Mouse (Mus musculus) cerebellum, postnatal 36 days (tissue): Measurements from ENCODE around the gene Dnajc17.
A peak's percentile ranks its signal among the peaks of the same experiment; 100 is the strongest.

Experiments used
- DNase-seq, 2 experiments: peaks; one replicate each; pipeline ENCODE4 v3.0.0; 2021 to 2022; ENCODE audit warnings: mixed read lengths in 2 of 2

Gene Dnajc17

DNA sequence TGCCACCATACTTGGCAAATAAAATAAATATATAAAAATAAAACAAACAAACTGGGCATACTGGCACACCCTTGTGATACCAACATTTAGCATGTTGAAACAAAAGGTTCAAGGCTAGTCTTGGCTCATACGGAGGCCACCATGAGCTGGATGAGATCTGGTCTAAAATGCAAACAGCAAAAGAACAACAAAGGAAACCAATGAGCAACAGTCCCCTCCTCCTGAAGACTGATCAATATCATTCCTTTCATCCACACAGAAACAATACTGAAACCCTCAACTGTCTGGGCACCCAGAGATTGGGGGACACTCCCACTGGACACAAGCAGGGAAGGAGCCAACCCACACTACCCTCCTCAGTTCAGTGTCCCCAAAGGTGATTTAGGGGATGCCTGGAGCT is 11.1 kb downstream of the Dnajc17 start:
- DNase-seq = no peak

DNA sequence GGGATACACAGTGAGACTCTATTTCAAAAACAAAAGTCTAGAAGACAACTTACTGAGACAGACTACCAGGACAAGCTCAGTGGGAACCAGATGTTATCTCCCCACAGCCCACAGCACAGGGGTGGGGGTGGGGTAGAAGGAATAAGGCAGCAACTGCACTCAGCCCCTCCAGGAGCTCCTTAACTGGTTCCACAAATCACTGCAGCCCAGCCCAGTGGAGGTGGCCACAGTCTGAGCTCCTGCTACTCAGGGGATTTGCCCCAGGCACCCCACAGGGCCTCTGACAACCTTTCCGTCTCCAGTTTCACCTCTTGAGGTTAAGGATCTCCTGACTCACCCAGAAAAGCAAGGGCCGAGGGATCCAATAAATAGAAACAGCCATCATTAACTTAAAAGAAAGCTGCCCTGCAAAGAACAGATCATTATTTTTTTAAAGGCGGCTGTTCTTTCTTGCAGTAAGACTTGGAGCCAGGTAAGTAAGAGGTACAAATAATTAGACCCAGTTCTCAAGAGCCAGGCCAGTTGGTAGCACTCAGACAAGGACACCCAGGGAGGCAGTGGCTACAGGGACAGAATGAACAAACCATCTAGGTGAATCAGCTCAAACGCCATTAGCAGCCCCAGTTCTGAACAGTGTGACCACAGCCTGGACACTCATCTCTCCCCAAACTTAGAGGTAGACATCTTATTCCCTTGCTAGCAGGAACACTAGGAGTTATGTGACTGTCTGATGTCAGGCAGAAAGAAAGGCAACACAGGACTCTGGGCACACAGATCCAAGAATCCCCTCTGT is 12.1 kb downstream of the Dnajc17 start:
- DNase-seq = no peak

DNA sequence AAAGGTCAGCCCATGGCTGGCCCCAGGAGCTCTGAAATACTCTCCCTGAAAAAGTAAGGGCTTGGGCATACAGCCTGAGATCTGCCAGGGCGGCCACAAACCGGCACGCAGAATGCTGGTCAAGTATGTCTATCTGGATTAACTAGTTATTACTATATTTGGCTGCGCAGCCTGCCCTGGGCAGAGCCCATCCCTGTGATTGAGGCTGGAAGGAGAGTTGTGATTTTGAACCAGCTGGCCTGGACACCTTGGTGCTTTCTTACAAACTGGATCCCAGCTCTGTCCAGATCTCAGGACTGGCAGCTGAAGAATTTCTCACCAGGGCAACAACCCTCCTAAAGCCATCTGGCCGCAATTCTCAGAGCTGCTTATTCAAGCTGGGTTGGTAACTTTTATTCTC is 14.5 kb downstream of the Dnajc17 start:
- no peak for DNase-seq

DNA sequence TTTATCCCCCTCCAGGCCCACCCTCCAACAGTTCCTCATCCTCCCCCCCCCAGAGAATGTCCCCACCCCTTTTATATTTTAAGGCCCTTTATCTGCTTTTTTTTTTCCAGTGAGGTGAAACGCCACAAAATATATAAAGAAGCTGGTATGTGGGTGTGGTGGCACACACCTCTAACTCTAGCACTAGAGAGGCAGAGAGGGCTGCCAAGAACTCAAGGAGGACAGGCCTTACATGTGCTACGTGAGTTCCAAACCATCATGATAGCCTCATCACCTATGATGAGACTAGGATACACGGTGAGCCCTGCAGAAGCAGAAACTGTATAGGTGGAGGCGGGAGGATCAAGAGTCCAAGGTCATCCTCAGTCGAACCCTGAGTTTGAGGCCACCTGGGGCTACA is 17.6 kb downstream of the Dnajc17 start:
- no peak for DNase-seq

DNA sequence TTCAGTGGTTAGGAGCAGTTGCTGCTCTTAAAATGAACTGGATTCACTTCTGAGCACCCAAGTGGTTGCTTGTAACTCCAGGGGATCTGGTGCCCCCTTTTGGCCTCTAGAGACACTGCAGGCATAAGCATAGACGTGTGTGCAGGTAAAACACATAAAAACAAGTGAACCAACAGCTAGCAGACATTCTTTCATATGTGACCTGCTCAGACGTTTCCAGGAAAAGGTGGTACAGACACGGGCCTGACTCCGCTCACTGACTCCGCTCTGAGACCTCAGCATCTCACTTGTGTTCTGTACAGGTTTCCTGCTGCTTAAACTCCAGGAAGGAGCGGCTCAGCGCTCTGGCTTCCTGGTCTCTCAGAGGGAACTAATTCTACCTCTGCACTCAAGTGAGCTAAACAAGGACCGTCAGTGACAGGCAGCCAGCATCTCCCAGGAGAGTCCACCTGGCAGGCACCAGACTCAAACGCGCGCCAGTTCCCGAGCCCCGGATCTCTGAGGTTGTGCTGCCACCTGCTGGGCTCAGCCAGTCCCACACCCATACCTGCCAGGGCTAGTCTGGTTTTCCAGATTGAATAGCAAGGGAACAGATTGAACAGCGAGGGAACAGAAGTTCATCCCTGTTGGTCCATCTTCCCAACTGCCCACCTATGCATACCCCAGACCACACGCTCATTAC is 19.4 kb downstream of the Dnajc17 start:
- peak; percentile 92 to 94 for DNase-seq

DNA sequence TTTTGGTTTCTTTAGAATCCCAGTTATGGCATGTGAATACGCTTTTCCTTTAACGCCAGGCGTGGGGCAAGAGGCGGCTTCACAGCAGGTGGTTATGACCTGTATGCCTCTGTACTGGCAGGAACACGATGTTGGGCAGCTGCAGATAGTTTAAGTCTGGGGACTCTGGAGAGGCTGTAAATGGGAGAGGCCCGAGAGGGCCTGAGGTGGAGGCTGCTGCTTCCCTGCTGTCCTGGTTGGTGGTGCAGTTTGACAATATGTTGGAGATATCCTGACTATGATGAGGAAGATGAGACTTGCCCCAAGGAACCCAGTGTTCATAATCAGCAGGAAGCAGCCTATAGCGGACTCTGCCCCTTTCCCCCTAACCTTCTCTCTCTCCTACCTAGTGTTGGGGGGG is 25.7 kb downstream of the Dnajc17 start:
- DNase-seq = no peak

DNA sequence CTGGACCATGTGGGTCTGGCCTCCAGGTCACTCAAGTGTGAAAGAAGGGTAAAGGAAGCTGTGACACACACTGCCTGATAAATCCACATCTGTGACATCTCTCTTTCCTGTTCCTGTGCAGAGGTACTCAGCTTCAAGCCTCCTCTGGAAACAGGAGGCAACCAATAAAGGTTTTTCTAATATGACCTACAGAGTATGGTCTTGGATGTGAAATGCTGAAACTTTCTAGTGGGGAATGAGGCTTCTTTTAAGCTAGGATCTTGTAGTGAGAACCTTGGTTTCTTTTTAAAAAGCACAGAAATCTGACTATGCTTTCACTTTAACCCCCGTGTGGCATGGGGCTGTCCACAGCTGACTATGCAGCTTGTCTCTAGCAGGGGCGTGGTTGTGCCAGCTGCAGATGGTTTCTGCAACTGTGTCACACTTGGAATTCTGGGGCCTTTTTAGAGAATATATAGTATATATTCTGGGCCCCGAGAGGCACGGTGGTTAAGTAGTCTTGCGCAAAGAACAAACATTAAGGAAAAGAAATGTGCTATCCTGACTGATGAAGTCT is 31.1 kb downstream of the Dnajc17 start:
- no peak for DNase-seq

DNA sequence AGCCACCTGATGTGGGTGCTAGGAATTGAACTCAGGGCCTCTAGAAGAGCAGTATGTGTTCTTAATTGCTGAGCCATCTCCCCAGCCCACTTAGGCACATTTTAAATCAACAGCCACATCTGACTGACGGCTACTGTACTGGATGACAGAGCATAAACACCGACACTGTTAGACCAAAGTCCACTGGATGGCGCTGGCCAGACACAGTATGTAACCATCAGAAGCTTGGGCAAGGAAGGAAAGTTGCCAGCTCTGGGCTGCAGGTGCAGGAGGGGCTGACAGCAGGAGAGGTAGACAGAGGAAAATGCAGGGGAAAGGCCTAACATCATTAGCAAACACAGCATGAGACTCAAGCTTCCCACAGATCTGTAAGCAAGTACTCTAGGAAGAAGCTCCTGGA is 31.8 kb downstream of the Dnajc17 start:
- DNase-seq = no peak

DNA sequence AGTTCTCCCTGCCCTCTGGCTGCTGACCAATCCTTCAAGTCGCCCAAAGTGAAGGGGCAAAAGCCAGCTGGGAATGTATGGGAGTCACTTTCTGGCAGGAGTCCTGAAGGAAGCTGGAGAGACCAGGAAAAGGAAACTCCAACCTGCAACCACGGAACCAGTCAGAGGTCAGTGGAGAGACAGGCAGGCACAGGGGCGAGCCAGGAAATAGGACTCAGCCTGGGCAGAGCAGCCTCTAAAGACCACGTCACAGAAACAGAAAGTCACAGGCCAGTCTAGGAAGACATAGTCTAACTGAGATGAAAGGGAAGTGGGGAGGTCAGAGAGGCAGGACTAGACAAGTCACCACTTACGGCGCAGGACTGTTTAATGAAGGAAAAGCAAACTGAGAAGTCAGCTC is 33.0 kb downstream of the Dnajc17 start:
- DNase-seq = no peak

DNA sequence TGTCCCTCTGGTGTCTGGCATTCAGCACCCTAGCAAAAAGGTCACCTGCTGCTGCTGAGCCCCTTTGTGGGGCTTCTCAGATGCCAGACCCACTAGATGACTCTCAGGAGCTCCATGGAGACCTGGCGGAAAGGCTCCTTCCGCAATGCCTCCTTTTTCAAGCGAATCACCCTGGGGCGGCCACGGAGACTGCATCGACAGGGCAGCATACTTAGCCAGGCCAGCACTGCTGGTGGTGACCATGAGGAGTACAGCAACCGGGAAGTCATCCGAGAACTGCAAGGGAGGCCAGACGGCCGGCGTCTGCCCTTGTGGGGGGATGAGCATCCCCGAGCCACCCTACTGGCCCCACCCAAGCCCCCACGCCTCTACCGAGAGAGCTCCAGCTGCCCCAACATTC is 33.7 kb downstream of the Dnajc17 start:
- no peak for DNase-seq

DNA sequence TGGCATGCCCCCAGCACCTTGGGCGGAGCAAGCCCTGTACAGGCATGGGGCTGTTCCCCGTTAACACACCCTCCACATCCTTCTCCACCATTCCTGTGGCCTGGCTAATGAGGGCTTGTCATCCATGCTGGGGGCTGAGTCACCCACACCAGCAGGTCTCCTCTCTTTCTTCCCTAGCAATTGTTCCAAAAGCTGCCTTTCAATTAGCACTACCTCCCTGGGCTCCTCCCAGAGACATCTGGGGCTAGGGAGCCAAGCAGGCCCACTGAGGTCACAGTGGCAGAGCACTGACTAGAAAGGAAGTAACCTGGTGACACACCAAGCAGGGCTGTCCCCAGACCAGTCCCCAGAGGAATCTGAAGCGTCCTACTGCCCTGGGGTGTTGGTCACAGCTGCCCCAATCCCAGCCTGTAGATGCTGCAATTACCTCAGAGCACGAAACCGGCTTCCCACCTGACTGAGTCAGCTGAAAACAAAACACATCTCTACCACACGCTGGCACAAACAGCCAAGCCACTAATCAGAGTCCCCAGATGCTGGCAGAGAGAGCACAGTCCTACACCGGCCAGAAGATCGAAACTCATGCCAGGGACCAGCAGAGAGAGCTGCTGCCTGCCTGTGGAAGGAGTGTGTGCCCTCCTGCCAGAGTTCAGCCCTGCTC is 34.5 kb downstream of the Dnajc17 start, which contains the start of gene Gm14137:
TSS of gene Gm14137 (plus strand) at position 519 of the 661 bp plus-strand sequence.
- no peak for DNase-seq

DNA sequence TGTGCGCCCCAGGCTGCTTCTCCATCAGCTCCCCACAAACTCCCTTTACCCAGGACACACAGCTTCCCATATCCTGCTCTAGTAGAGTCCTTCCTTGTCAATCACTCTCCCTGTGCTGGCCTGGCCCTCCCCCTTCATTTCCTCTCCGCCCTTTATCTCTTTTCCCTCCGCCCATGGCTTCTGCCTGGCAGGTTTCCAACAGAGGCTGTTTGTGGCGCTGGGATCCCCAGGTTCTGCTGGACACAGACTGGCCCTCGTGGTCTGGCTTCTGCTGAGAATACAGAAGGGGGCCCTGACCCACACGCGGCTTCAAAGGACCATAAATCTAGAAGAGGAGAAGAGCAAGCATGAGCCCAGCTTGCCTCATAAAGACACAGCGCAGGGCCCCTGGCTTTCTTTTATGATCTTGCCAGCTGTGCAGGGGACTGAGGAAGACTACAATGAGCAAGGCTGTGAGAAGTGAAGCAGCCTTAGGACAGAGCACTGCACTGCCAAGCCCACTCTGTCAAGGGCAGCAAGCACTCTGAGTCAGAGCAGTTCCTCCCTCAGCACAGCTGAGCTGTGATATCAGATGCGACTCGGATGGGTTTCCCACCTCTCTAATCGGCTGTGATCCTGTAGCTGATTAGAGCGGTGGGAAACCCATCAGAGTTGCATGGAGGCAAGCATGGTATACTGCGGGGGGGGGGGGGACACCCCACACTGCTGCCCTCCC is 35.6 kb downstream of the Dnajc17 start:
- DNase-seq = no peak

DNA sequence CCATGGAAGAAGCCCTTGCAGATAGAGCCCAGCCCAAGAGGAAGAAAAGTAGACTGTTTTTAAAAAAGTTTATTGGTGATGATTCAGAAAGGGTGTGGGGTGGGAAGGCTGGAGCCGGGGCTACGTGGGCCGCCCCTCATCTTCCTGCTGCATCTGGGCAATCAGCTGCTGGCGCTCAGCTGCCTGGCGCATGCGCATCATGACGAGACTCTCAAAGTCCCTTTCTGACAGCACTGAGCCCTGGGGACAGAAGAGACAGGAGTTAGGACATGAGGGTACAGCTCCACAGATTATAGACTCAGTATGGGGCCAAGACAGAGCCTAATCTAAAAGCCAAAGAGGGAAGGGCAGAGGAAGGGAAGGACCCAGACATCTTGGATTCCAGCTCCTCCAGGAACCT is 36.1 kb downstream of the Dnajc17 start:
- DNase-seq = no peak

DNA sequence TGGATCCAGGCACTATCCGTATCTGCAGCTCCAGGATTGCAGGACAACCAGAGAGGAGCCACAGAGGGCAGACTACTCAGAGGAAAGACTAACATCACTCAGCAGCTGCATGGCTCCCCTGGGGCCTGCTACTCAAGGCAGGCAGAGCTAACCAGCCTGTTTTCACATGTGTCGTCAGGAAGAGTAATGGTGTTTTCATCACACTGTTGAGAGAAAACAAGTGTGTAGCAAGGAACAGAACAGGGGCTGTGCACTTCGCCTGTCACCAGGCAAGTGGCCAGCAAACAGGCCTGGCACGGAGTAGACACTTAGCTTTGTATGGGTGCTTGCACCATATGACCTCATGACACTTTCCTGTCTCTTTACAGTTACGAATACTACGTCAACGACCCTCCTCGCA is 37.0 kb downstream of the Dnajc17 start:
- DNase-seq = no peak

DNA sequence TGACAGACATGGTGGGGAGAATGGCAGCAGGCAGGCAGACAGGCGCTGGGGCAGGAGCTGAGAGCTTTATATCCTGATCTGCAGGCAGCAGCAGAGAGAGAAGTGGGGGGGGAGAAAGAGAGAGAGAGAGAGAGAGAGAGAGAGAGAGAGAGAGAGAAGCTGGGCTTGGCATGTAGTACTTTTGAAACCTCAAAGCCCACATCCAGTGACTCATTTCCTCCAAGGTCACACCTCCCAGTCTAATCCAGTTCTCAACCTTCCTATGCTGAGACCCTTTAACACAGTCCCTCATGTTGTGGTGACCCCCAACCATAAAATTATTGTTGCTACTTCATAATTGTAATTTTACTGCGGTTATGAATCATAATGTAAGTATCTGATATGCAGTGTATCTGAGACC is 38.3 kb downstream of the Dnajc17 start:
- DNase-seq = no peak

DNA sequence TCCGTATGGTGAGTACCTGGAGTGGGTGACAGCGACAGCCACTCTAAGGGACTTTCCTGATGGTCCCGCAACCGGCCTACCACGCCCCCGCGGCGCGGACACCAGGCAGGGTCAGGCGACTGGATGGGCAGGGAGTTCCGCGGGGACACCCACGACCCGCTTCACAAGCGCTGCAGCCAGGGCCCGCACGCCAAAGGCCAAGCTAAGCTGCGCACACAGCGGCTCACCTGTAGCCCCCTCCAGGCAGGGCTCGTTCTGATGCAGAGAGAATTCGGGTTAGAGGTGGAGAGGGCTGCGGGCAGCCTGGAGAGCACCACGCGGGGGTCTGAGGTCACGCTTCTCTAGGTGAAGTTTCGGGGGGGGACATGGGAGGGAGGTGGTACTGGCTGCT is 40.7 kb downstream of the Dnajc17 start:
- no peak for DNase-seq

DNA sequence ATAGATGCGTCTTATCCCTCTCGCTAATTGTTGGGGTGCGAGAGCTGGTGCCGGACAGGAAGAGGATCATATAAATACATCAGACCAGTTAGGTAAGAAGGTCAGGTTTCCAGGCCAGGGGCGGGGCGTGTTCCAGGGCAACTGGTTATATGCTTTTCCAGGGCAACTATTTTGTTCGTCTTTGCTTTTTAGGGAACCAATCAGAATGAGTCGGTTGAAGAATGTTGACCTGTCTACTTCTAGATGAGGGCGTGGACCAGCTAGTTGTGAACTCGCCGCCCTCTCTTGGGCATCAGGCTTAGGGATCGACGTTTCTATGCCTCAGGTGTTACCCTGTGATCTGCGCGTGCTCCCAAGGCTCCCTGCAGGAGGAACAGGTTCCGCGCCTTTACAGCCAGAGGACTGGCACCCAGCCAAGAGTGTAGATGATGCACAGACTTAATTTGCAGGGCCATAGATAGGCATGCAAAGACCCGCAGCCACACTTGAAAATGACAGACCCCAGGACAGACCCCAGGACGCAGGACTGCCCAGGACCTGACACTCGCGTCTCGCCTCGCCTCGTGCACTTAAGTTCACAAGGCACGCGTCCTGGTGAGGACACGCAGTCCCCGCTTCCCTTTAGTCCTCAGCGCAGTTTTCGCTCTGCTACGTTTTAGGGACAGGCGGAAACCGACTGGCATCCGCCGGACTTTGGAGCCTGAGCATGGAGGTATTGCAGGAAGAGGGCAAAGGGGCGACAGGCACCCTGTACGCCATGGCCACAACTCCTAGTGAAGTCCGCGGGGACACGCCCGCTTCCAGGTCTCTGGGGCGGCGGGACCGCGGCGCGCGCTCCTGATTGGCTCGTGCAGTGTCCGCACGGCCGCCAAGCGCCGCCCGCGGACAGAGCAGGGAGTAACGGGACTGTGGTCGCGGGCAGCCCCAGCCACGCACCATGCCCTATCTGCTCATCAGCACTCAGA is 41.4 kb downstream of the Dnajc17 start, which contains the start of gene Gchfr:
TSS of gene Gchfr (plus strand) at position 873 of the 965 bp plus-strand sequence.
- peak; percentile 39 to 54 for DNase-seq

DNA sequence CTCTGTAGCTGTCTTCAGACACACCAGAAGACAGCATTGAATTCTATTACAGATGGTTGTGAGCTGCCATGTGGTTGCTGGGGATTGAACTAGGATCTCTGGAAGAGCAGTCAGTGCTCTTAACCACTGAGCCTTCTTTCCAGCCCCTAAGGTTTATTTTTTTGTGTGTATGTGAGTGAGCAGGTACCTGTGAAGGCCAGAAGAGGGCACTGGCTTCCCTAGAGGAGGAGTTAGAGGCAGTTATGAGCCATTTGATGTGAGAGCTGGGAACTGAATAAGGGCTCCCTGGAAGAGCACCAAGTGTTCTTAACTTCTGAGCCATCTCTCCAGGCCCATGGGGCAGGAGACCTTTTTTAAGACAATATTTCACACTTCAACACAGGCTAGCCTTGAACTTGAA is 43.2 kb downstream of the Dnajc17 start:
- DNase-seq = no peak

DNA sequence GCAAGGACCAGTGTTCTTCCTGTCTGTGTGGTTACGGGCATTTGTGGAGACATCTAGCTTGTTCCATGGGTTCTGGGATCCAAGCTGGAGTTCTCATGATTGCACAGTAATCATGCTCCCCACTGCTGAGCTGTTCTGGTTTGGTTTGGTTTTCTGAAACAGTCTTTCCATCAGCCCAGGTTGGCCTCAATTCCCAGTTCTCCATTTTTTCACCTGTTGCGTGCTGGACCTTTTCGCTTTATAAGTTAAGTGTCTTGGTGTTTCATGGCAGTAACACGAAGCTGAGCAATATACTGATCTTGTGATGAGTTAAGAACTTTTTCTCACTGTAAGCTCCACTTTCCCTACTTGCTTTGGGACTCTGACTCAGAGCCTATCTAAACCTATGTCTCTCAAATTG is 44.6 kb downstream of the Dnajc17 start:
- no peak for DNase-seq

DNA sequence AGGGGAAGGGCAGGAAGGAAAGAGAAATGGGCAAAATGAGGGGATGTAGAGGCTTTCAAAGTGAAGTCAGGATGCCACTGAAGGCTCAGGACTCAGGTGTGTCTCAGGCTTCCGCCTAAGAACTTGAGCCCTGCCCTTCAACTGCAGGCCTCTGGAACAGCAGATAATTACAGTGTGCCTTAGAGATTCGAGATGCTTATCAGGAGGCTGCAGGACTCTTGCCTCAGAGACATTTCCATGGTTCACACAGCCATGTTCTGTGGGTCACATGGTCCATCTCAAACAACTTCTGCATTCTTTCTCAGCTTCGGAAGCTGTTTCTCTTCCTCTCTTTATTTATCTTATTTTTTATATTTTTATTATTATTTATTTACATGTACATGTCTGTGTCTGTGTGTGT is 45.5 kb downstream of the Dnajc17 start:
- no peak for DNase-seq

DNA sequence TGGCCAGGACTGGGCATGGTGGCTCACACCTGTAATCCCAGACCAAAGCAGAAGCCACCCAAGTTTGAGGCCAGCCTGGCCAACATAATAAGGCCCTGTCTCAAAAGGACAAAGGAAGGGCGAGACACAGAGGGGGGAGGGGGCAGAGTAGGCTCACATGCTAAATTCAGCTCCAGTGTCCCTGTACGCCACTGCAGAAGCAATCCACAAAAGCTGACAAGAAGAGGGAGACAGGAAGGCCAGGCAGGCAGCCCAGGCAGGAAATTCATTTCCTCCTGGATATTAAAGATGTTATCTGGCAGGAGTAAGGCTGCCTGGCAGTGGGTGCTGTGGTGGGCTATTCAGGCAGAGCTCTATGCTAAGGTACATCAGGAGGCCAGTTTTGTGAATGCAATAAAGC is 47.3 kb downstream of the Dnajc17 start:
- no peak for DNase-seq

DNA sequence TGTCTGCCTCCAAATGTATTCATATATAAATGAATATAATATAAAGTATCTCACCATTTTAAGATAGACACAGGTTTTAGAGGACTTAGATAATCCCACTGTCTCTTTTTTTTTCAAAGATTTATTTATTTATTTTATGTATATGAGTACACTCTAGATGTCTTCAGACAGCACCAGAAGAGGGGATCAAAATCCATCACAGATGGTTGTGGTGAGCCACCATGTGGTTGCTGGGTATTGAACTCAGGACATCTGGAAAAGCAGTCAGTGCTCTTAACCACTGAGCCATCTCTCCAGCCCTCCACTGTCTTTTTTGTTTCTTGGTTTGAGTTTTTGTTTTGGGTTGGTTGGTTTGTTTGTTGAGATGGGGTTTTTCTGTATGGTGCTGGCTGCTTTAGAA is 50.8 kb downstream of the Dnajc17 start:
- DNase-seq = no peak
